Mouse (Mus musculus) kidney, postnatal 0 days (tissue): ENCODE data around the gene Apc2. TPM values are rescaled to one million over a fixed set of nuclear protein-coding genes. Genes with fewer than 3 reads are reported as not detected.

Source experiments
- ATAC-seq: fragments of 200-750 bp; cut with Nextera tagmentation; replicated peaks from 2 replicates; pipeline ENCODE4 v1.8.0; 2017; ENCODE audit warnings: low read depth, moderate number of reproducible peaks, moderate TSS enrichment, moderate library complexity; ENCODE audit not compliant: low FRiP score
- DNase-seq: peaks from one replicate; pipeline ENCODE4 v3.0.0-alpha.2; 2016; ENCODE audit warnings: low spot score
- H3K27ac ChIP-seq: fragments of 300-500 bp; sonication (generic); 2 replicates; pipeline ENCODE4 v1.5.1; 2014; ENCODE audit warnings: mild to moderate bottlenecking
- H3K27me3 ChIP-seq: fragments of 300-500 bp; sonication (generic); 2 replicates; pipeline ENCODE4 v1.6.1; 2014; ENCODE audit warnings: low read length, mixed read lengths; ENCODE audit not compliant: insufficient read depth
- H3K36me3 ChIP-seq: fragments of 300-500 bp; sonication (generic); 2 replicates; pipeline ENCODE4 v1.6.1; 2014; ENCODE audit warnings: low read length, mixed read lengths; ENCODE audit not compliant: insufficient read depth
- H3K4me1 ChIP-seq: fragments of 300-500 bp; sonication (generic); replicated peaks from 2 replicates; pipeline ENCODE4 v1.6.1; 2014; ENCODE audit warnings: antibody characterized with exemption, low read length, mixed read lengths; ENCODE audit not compliant: insufficient read depth
- H3K4me2 ChIP-seq: fragments of 300-500 bp; sonication (generic); 2 replicates; pipeline ENCODE4 v1.6.1; 2014; ENCODE audit warnings: mild to moderate bottlenecking, low read length, moderate library complexity, mixed read lengths
- H3K4me3 ChIP-seq: fragments of 300-500 bp; sonication (generic); replicated peaks from 2 replicates; pipeline ENCODE4 v1.5.1; 2014; ENCODE audit warnings: low read depth, low read length
- H3K9ac ChIP-seq: fragments of 300-500 bp; sonication (generic); 2 replicates; pipeline ENCODE4 v1.6.1; 2014; ENCODE audit warnings: low read depth, low read length
- H3K9me3 ChIP-seq: fragments of 300-500 bp; sonication (generic); replicated peaks from 2 replicates; pipeline ENCODE4 v1.6.1; 2016; ENCODE audit warnings: low read length, inconsistent platforms, mixed read lengths
- CTCF ChIP-seq: IDR thresholded peaks from 2 replicates; pipeline ENCODE4 v1.5.1; 2016; ENCODE audit warnings: antibody characterized with exemption, low read depth, mild to moderate bottlenecking, moderate library complexity
- WGBS: fragments of 180-500 bp; shearing (Covaris S2); extraction: QIAGEN DNeasy Blood & Tissue Kit; methylation state at CpG from one replicate; pipeline ENCODE4 v1.1.7; 2014; 5-methylcytosine and 5-hydroxymethylcytosine counted together
- polyA plus RNA-seq: library from polyadenylated mRNA; unstranded; fragments of >200 nt; fragmentation: Nextera tagmentation; extraction: Ambion mirVana; gene quantifications from 2 replicates; pipeline ENCODE4 v1.2.1, GENCODE M21; 2015

Apc2 gene
- polyA plus RNA-seq, 1 experiment from 2014 or later, result 0.86 TPM

- H3K4me1 ChIP-seq, result no peaks in the 10 kb centered on the region
- peak; percentile 65 for ATAC-seq
- H3K27ac ChIP-seq, result peak overlapping the region; percentile 82
Measured at GRCm38 (mm10) chr10:80281304-80281703, 14.5 kb upstream of the Apc2 start.

GRCm38 (mm10) chr10:80281921-80282371 is 13.8 kb upstream of the Apc2 start:
- no peak overlapping the region for H3K4me2 ChIP-seq
- peaks cover 75% of the 10 kb centered on the region for H3K36me3 ChIP-seq
- 62% methylated on average over 8 of the region's 8 CpGs for WGBS
- peak; percentile 27 for DNase-seq
- H3K27me3 ChIP-seq, result no peaks in the 10 kb centered on the region
- no peaks in the 10 kb centered on the region for H3K4me1 ChIP-seq
- H3K9me3 ChIP-seq, result no peaks in the 10 kb centered on the region
- no peak overlapping the region for H3K4me3 ChIP-seq
- peak; percentile 66 for ATAC-seq
- H3K9ac ChIP-seq, result 0 out of 2 replicates have a peak overlapping the region, but pooled peaks have one; percentile 20
- TF ChIP-seq CTCF, result no peak
- H3K27ac ChIP-seq, result peak overlapping the region; percentile 82

More at GRCm38 (mm10) chr10:80281304-80281703, 14.5 kb upstream of the Apc2 start:
- Histone ChIP-seq H3K4me2 (no peak overlapping the region), H3K27me3 (no peaks in the 10 kb centered on the region), H3K36me3 (peaks cover 74% of the 10 kb centered on the region), H3K4me3 (no peak overlapping the region), H3K9ac (0 out of 2 replicates have a peak overlapping the region, but pooled peaks have one; percentile 20), H3K9me3 (no peaks in the 10 kb centered on the region)
- WGBS, result 25% methylated on average over 7 of the region's 7 CpGs
- TF ChIP-seq CTCF, result no peak
- DNase-seq, result peak; percentile 47

DNA sequence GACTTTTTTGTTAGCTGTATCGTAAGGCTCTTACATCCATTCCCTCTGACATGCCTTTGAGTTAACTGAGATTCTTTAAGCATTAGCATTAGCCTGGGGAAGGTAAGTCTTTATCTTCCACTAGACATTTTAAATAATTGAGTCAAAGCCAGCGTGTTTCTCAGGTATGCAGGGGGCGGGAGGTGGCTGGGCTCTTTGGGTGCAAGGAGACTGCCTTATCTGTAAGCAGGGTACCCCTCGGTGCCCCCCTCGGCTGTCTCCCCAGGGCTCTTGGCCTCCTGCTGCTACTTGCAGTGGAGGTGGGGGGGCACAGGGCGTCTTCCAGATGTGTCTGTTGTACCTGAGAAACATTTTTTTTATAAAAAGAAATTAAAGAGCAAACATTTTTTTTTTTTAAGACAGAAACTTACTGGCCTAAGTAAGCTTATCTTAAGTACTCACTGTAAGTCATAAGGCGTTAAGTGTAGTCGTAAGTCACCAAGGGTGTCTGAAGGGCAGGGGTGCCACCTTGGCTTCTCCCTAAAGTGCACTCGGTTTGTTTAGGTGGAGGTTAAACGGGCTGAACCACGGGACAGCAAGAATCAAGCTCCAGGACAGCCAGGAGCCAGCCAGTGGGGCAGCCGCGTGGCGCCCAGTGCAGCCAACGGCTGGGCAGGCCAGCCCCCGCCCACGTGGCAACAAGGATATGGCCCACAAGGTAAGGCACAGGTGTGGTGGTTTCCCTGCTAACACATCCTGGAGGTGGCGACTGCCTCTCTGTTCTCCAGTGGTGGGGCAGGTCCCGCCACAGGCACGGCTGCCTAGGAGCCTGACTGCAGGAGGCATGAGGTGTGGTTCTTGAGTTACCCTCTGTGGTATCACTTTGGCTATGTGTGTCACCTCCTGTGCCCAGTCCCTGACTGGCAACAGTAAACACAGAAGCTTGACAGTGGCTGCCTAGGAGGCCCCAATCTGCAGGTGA is 13.0 kb upstream of the Apc2 start:
- peaks cover 71% of the 10 kb centered on the region for H3K36me3 ChIP-seq
- DNase-seq (no peak), ATAC-seq (no peak)
- H3K9me3 ChIP-seq, result no peaks in the 10 kb centered on the region
- WGBS, result 79% methylated on average over 20 of the region's 20 CpGs
- no peaks in the 10 kb centered on the region for H3K4me1 ChIP-seq
- no peak overlapping the region for H3K4me2 ChIP-seq
- no peaks in the 10 kb centered on the region for H3K27me3 ChIP-seq
- no peak for TF ChIP-seq CTCF
- H3K4me3 ChIP-seq, result no peak overlapping the region
- peak overlapping the region; percentile 82 for H3K27ac ChIP-seq
- no peak overlapping the region for H3K9ac ChIP-seq

DNA sequence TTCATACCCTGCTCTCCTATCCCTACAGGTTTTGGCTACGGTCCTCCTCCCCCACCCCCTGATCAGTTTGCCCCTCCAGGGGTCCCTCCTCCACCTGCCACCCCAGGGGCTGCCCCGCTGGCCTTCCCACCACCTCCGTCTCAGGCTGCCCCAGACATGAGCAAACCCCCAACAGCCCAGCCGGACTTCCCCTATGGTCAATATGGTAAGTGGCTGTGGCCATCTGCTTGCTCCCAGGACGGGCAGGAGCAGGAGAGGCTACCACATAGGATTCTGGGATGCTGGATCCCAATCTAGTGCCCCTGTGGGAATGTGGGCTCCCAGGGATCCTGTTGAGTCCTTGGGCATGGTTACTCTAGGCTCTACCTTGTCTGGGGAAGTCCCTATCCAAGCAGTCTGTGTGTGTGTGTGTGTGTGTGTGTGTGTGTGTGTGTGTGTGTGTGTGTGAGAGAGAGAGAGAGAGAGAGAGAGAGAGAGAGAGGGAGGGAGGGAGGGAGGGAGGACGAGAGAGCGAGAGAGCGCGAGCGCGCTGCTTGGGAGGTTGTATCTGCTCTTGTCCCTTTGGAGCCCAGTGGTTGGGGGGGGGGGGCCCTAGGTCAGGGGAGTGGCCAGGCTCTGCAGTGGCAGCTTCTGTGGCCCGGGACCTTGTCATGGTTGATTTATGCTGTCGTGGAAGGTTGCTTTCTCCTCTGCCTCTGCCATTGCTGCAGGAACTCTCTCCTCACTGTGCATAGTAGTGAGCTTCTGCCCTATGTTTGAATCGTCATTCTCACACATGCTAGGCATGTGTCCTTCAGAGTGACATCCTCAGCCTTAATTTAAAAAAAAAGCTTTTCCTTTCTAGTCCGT is 10.3 kb upstream of the Apc2 start:
- TF ChIP-seq CTCF, result no peak
- H3K36me3 ChIP-seq, result peaks cover 52% of the 10 kb centered on the region
- 64% methylated on average over 9 of the region's 15 CpGs for WGBS

DNA sequence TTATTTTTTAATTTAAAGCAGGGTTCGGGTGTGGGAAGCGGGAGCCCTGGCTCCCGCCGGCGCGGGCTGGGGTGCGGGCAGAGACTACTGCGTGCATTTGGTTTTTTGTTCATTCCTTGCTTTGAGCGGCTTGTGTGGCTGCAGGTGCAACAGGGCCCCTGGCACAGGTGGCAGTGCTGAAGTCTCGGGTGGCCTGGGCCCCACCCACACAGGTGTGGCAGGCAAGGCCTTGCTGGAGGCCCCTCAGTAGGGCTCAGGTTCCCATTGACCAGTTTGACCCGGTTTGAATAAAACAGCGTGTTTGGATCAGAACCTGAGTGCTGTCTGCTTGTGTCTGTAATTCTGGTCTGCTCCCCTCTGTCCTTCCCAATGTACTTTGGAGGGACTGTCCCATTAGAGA is 7.7 kb upstream of the Apc2 start:
- ATAC-seq, result no peak
- DNase-seq, result no peak
- Histone ChIP-seq H3K27me3 (no peaks in the 10 kb centered on the region), H3K4me1 (no peaks in the 10 kb centered on the region), H3K36me3 (peaks cover 44% of the 10 kb centered on the region), H3K4me3 (no peak overlapping the region), H3K9ac (no peak overlapping the region), H3K9me3 (no peaks in the 10 kb centered on the region), H3K27ac (no peak overlapping the region), H3K4me2 (no peak overlapping the region)
- TF ChIP-seq CTCF, result no peak
- 88% methylated on average over 12 of the region's 12 CpGs for WGBS

More for the DNA sequence above, 10.3 kb upstream of the Apc2 start:
- H3K4me1 ChIP-seq, result no peaks in the 10 kb centered on the region
- ATAC-seq, result no peak
- DNase-seq, result no peak
- no peak overlapping the region for H3K4me2 ChIP-seq
- no peak overlapping the region for H3K27ac ChIP-seq
- no peaks in the 10 kb centered on the region for H3K9me3 ChIP-seq
- no peak overlapping the region for H3K9ac ChIP-seq
- H3K4me3 ChIP-seq, result no peak overlapping the region
- no peaks in the 10 kb centered on the region for H3K27me3 ChIP-seq

GRCm38 (mm10) chr10:80288657-80289056 is 7.1 kb upstream of the Apc2 start:
- WGBS, result 69% methylated on average over 8 of the region's 8 CpGs
- no peak overlapping the region for H3K4me3 ChIP-seq
- no peak overlapping the region for H3K9ac ChIP-seq
- no peaks in the 10 kb centered on the region for H3K4me1 ChIP-seq
- no peaks in the 10 kb centered on the region for H3K9me3 ChIP-seq
- TF ChIP-seq CTCF, result peak; percentile 42
- H3K36me3 ChIP-seq, result peaks cover 38% of the 10 kb centered on the region
- ATAC-seq (no peak), DNase-seq (no peak)
- no peak overlapping the region for H3K4me2 ChIP-seq
- no peaks in the 10 kb centered on the region for H3K27me3 ChIP-seq
- H3K27ac ChIP-seq, result no peak overlapping the region
